25 mouse cellular contexts compared by ENCODE assay signal in the genomic region with DNA sequence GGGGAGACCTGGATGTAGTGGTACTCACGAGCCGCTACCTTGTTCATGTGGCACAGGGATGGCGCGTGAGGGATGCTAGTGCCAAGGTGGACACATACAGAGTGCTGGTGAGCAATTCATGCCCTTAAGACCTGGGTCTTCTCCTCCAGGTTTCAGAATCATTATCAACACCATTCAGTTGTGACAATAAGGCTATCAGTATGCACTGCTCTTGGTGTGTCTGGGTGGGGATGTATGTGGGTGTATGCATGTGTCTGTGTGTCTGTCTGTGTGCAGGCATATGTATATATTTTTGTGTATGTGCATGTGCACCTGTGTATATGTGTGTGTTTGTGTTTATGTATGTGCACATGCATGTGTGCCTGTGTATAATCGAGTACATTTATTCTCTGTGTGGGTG.
DNase-seq lines count a peak whose midpoint lies in the region; ATAC-seq and TF ChIP-seq lines count a peak whose summit lies in the region.
"Had no signal": no experiment of that assay in that cellular context is flagged by ENCODE, and none has a peak within 500 bp of the region (broad histone marks: within the 10 kb centered on the region; RNA-seq: fewer than 3 reads in every experiment).

No protein-coding gene starts in this region.

- H3K27ac ChIP-seq in layer of hippocampus, adult 2 months: 0 out of 2 replicates have a peak overlapping the region, but pooled peaks have one; percentile 29
- peak overlapping the region; percentile 28 for H3K27ac ChIP-seq in neural tube, embryonic 14.5 days (ENCODE audit: low read depth, low read length)
- no peak overlapping the region for H3K27ac ChIP-seq in liver, embryonic 15.5 days (replicated peaks)
- H3K27ac ChIP-seq: embryonic facial prominence, embryonic 13.5 days; forebrain, embryonic 13.5 days; intestine, embryonic 15.5 days; left cerebral cortex, adult 2 months; lung, embryonic 15.5 days; stomach, embryonic 15.5 days had no signal

- H3K9me3 ChIP-seq in neural tube, embryonic 14.5 days (ENCODE audit: control insufficient read depth, low read length): no peaks in the 10 kb centered on the region
- no peaks in the 10 kb centered on the region for H3K9me3 ChIP-seq in liver, embryonic 15.5 days (replicated peaks)
- H3K9me3 ChIP-seq: embryonic facial prominence, embryonic 13.5 days; forebrain, embryonic 13.5 days; intestine, embryonic 15.5 days; lung, embryonic 15.5 days; stomach, embryonic 15.5 days had no signal

- TF ChIP-seq CTCF in layer of hippocampus, adult 2 months (conservative IDR thresholded peaks at IDR 0.05): no peak

- H3K4me1 ChIP-seq in neural tube, embryonic 14.5 days (ENCODE audit: control insufficient read depth, insufficient read depth, low read length): peaks cover 20% of the 10 kb centered on the region
- H3K4me1 ChIP-seq in liver, embryonic 15.5 days (replicated peaks): peaks cover 24% of the 10 kb centered on the region
- H3K4me1 ChIP-seq: intestine, embryonic 15.5 days; stomach, embryonic 15.5 days had no signal

- no peak for DNase-seq in layer of hippocampus, adult 2 months (ENCODE audit: low spot score in 2 of 2)
- no peak for DNase-seq in layer of hippocampus, adult 18-20 months (ENCODE audit: low spot score in 2 of 2)
- no peak for DNase-seq in neural tube, embryonic 10.5 days (ENCODE audit: extremely low spot score, low spot score)
- no peak for DNase-seq in right cerebral cortex, postnatal 25 days
- DNase-seq in retina, embryonic 14.5 days (ENCODE audit: low spot score): no peak
- DNase-seq: adrenal gland, postnatal 10 days; cerebellum, adult 18-20 months; cerebellum, postnatal 14 days; gastrocnemius, postnatal 10 days; heart, adult 11 months; kidney, adult 9 months; kidney, postnatal 36 days; lung, postnatal 36 days; right cerebral cortex, adult 18-20 months; thymus, postnatal 25 days had no signal

- ATAC-seq in neural tube, embryonic 14.5 days (ENCODE audit: low read depth): no peak
- ATAC-seq in liver, embryonic 15.5 days (ENCODE audit: insufficient read depth): 0 out of 2 replicates have a peak, but pooled peaks have one; percentile 19
- ATAC-seq: forebrain, embryonic 13.5 days; intestine, embryonic 15.5 days had no signal

- no peak overlapping the region for H3K4me2 ChIP-seq in neural tube, embryonic 14.5 days (ENCODE audit: low read depth, low read length)
- no peak overlapping the region for H3K4me2 ChIP-seq in liver, embryonic 15.5 days
- H3K4me2 ChIP-seq: embryonic facial prominence, embryonic 13.5 days; forebrain, embryonic 13.5 days; heart, embryonic 11.5 days; intestine, embryonic 15.5 days; lung, embryonic 15.5 days; stomach, embryonic 15.5 days had no signal

- 97% methylated on average over 5 of the region's 5 CpGs for WGBS in neural tube, embryonic 14.5 days
- WGBS in liver, embryonic 15.5 days (ENCODE audit: insufficient replicate concordance): 81% methylated on average over 5 of the region's 5 CpGs

- no peaks in the 10 kb centered on the region for H3K36me3 ChIP-seq in neural tube, embryonic 14.5 days (ENCODE audit: control insufficient read depth, insufficient read depth, low read length)
- H3K36me3 ChIP-seq in liver, embryonic 15.5 days (replicated peaks): no peaks in the 10 kb centered on the region
- H3K36me3 ChIP-seq: embryonic facial prominence, embryonic 13.5 days; intestine, embryonic 15.5 days; lung, embryonic 15.5 days; stomach, embryonic 15.5 days had no signal

- no peak overlapping the region for H3K4me3 ChIP-seq in layer of hippocampus, adult 2 months
- H3K4me3 ChIP-seq in neural tube, embryonic 14.5 days (ENCODE audit: low read depth, low read length): no peak overlapping the region
- H3K4me3 ChIP-seq in liver, embryonic 15.5 days (replicated peaks): no peak overlapping the region
- H3K4me3 ChIP-seq: embryonic facial prominence, embryonic 13.5 days; erythroblast, embryonic 14.5 days; forebrain, embryonic 13.5 days; intestine, embryonic 15.5 days; left cerebral cortex, adult 2 months; lung, embryonic 15.5 days; stomach, embryonic 15.5 days had no signal

- no peaks in the 10 kb centered on the region for H3K27me3 ChIP-seq in neural tube, embryonic 14.5 days (ENCODE audit: control insufficient read depth, insufficient read depth, low read length)
- H3K27me3 ChIP-seq in liver, embryonic 15.5 days: no peaks in the 10 kb centered on the region
- H3K27me3 ChIP-seq: embryonic facial prominence, embryonic 13.5 days; forebrain, embryonic 13.5 days; intestine, embryonic 15.5 days; lung, embryonic 15.5 days; stomach, embryonic 15.5 days had no signal

- H3K9ac ChIP-seq in neural tube, embryonic 14.5 days (replicated peaks; ENCODE audit: low read depth, low read length): no peak overlapping the region
- H3K9ac ChIP-seq in liver, embryonic 15.5 days: no peak overlapping the region
- H3K9ac ChIP-seq: embryonic facial prominence, embryonic 13.5 days; forebrain, embryonic 13.5 days; intestine, embryonic 15.5 days; lung, embryonic 15.5 days; stomach, embryonic 15.5 days had no signal
